Comparison of ENCODE assay signal across 35 mouse cellular contexts in genomic region chr2:80300806-80301205, GRCm38 (mm10). TPM values are rescaled to one million over a fixed set of nuclear protein-coding genes. Genes with fewer than 3 reads are reported as not detected.
DNase-seq lines count a peak whose midpoint lies in the region; ATAC-seq lines count a peak whose summit lies in the region.
"Had no signal": no experiment of that assay in that cellular context is flagged by ENCODE, and none has a peak within 500 bp of the region (broad histone marks: within the 10 kb centered on the region; RNA-seq: fewer than 3 reads in every experiment).

No protein-coding gene starts in this region.

- H3K36me3 ChIP-seq in liver, embryonic 16.5 days (ENCODE audit: control insufficient read depth, insufficient read depth): no peaks in the 10 kb centered on the region
- no peaks in the 10 kb centered on the region for H3K36me3 ChIP-seq in liver, embryonic 11.5 days (ENCODE audit: control insufficient read depth, insufficient read depth, low read length)
- H3K36me3 ChIP-seq in neural tube, embryonic 11.5 days (ENCODE audit: control insufficient read depth, insufficient read depth, low read length): no peaks in the 10 kb centered on the region
- no peaks in the 10 kb centered on the region for H3K36me3 ChIP-seq in neural tube, embryonic 15.5 days
- H3K36me3 ChIP-seq: embryonic facial prominence, embryonic 10.5 days; embryonic facial prominence, embryonic 15.5 days; heart, embryonic 10.5 days; heart, embryonic 15.5 days; hindbrain, embryonic 12.5 days; intestine, embryonic 15.5 days; limb, embryonic 12.5 days; neural tube, embryonic 12.5 days had no signal

- no peak overlapping the region for H3K27ac ChIP-seq in liver, embryonic 16.5 days (ENCODE audit: low read length)
- H3K27ac ChIP-seq in liver, embryonic 11.5 days (ENCODE audit: low read depth, low read length): no peak overlapping the region
- no peak overlapping the region for H3K27ac ChIP-seq in neural tube, embryonic 11.5 days (ENCODE audit: low read depth, low read length)
- H3K27ac ChIP-seq in neural tube, embryonic 15.5 days (replicated peaks): no peak overlapping the region
- H3K27ac ChIP-seq: embryonic facial prominence, embryonic 10.5 days; embryonic facial prominence, embryonic 15.5 days; forebrain, embryonic 13.5 days; heart, embryonic 10.5 days; heart, embryonic 15.5 days; hindbrain, embryonic 12.5 days; hindbrain, postnatal 0 days; intestine, embryonic 15.5 days; limb, embryonic 12.5 days; liver, embryonic 14.5 days; neural tube, embryonic 12.5 days had no signal

- ATAC-seq in liver, embryonic 16.5 days (ENCODE audit: low read depth): peak; percentile 60
- ATAC-seq in liver, embryonic 11.5 days (replicated peaks; ENCODE audit: low FRiP score): no peak
- ATAC-seq in neural tube, embryonic 11.5 days (ENCODE audit: insufficient read depth, low FRiP score, low TSS enrichment): no peak
- ATAC-seq in neural tube, embryonic 15.5 days (ENCODE audit: low FRiP score): no peak
- ATAC-seq in megakaryocyte, adult 5-6 weeks (ENCODE audit: poor library complexity, severe bottlenecking): peak; percentile 23; the same call in 1 of the 2 replicates
- ATAC-seq: CD4-positive, CD25-positive, alpha-beta regulatory T cell, adult 4 months; forebrain, embryonic 13.5 days; hindbrain, postnatal 0 days; intestine, embryonic 15.5 days; midbrain, embryonic 16.5 days had no signal

- DNase-seq in liver, embryonic 11.5 days (ENCODE audit: low spot score): no peak
- DNase-seq in neural tube, embryonic 11.5 days (ENCODE audit: low spot score): peak; percentile 12
- DNase-seq in cerebellum, adult 11 months: no peak
- no peak for DNase-seq in adipocyte (ENCODE audit: low spot score)
- DNase-seq: adrenal gland, postnatal 25 days; cerebellum, adult 18-20 months; cerebellum, postnatal 10 days; gastrocnemius, postnatal 14 days; kidney, adult 8-10 months; kidney, postnatal 14 days; layer of hippocampus, adult 9-11 months; thymus, postnatal 4 days had no signal

- no peak overlapping the region for H3K4me3 ChIP-seq in liver, embryonic 16.5 days (ENCODE audit: low read depth, low read length)
- H3K4me3 ChIP-seq in liver, embryonic 11.5 days (ENCODE audit: low read depth, low read length): no peak overlapping the region
- no peak overlapping the region for H3K4me3 ChIP-seq in neural tube, embryonic 11.5 days (ENCODE audit: low read depth, low read length)
- no peak overlapping the region for H3K4me3 ChIP-seq in neural tube, embryonic 15.5 days (replicated peaks)
- H3K4me3 ChIP-seq: embryonic facial prominence, embryonic 10.5 days; embryonic facial prominence, embryonic 15.5 days; forebrain, embryonic 13.5 days; heart, embryonic 10.5 days; heart, embryonic 15.5 days; hindbrain, embryonic 12.5 days; intestine, embryonic 15.5 days; limb, embryonic 12.5 days; neural tube, embryonic 12.5 days had no signal

- H3K4me1 ChIP-seq in liver, embryonic 16.5 days (ENCODE audit: control insufficient read depth, low read depth, low read length): no peaks in the 10 kb centered on the region
- no peaks in the 10 kb centered on the region for H3K4me1 ChIP-seq in liver, embryonic 11.5 days (replicated peaks; ENCODE audit: control insufficient read depth, insufficient read depth, low read length)
- no peaks in the 10 kb centered on the region for H3K4me1 ChIP-seq in neural tube, embryonic 11.5 days (ENCODE audit: control insufficient read depth, insufficient read depth, low read length)
- no peaks in the 10 kb centered on the region for H3K4me1 ChIP-seq in neural tube, embryonic 15.5 days
- H3K4me1 ChIP-seq: embryonic facial prominence, embryonic 10.5 days; embryonic facial prominence, embryonic 15.5 days; forebrain, embryonic 13.5 days; heart, embryonic 10.5 days; heart, embryonic 15.5 days; hindbrain, embryonic 12.5 days; intestine, embryonic 15.5 days; limb, embryonic 12.5 days; neural tube, embryonic 12.5 days had no signal

- H3K27me3 ChIP-seq in liver, embryonic 16.5 days (ENCODE audit: control insufficient read depth, insufficient read depth, low read depth, low read length): no peaks in the 10 kb centered on the region
- no peaks in the 10 kb centered on the region for H3K27me3 ChIP-seq in liver, embryonic 11.5 days (replicated peaks; ENCODE audit: control insufficient read depth, insufficient read depth, low read length)
- no peaks in the 10 kb centered on the region for H3K27me3 ChIP-seq in neural tube, embryonic 11.5 days (ENCODE audit: control insufficient read depth, insufficient read depth, low read length)
- no peaks in the 10 kb centered on the region for H3K27me3 ChIP-seq in neural tube, embryonic 15.5 days (replicated peaks)
- H3K27me3 ChIP-seq: embryonic facial prominence, embryonic 15.5 days; forebrain, embryonic 13.5 days; heart, embryonic 15.5 days; hindbrain, embryonic 12.5 days; intestine, embryonic 15.5 days; limb, embryonic 12.5 days; neural tube, embryonic 12.5 days had no signal

- no peak overlapping the region for H3K4me2 ChIP-seq in liver, embryonic 16.5 days (ENCODE audit: low read depth, low read length)
- no peak overlapping the region for H3K4me2 ChIP-seq in liver, embryonic 11.5 days
- H3K4me2 ChIP-seq in neural tube, embryonic 11.5 days (ENCODE audit: low read depth): no peak overlapping the region
- H3K4me2 ChIP-seq in neural tube, embryonic 15.5 days: no peak overlapping the region
- H3K4me2 ChIP-seq: embryonic facial prominence, embryonic 15.5 days; forebrain, embryonic 13.5 days; heart, embryonic 15.5 days; hindbrain, embryonic 12.5 days; intestine, embryonic 15.5 days; limb, embryonic 12.5 days; midbrain, embryonic 11.5 days; neural tube, embryonic 12.5 days had no signal

- no peaks in the 10 kb centered on the region for H3K9me3 ChIP-seq in liver, embryonic 16.5 days (replicated peaks; ENCODE audit: control insufficient read depth, low read length)
- H3K9me3 ChIP-seq in liver, embryonic 11.5 days (ENCODE audit: control insufficient read depth, low read length): no peaks in the 10 kb centered on the region
- H3K9me3 ChIP-seq in neural tube, embryonic 11.5 days (ENCODE audit: control insufficient read depth, low read length): no peaks in the 10 kb centered on the region
- no peaks in the 10 kb centered on the region for H3K9me3 ChIP-seq in neural tube, embryonic 15.5 days (replicated peaks)
- H3K9me3 ChIP-seq: embryonic facial prominence, embryonic 10.5 days; embryonic facial prominence, embryonic 15.5 days; forebrain, embryonic 13.5 days; heart, embryonic 10.5 days; heart, embryonic 15.5 days; hindbrain, embryonic 12.5 days; intestine, embryonic 15.5 days; limb, embryonic 12.5 days; neural tube, embryonic 12.5 days had no signal

- H3K9ac ChIP-seq in liver, embryonic 16.5 days (ENCODE audit: low read depth, low read length): no peak overlapping the region
- no peak overlapping the region for H3K9ac ChIP-seq in liver, embryonic 11.5 days (ENCODE audit: low read depth, low read length)
- H3K9ac ChIP-seq in neural tube, embryonic 11.5 days (ENCODE audit: low read length): no peak overlapping the region
- no peak overlapping the region for H3K9ac ChIP-seq in neural tube, embryonic 15.5 days (replicated peaks)
- H3K9ac ChIP-seq: embryonic facial prominence, embryonic 15.5 days; forebrain, embryonic 13.5 days; heart, embryonic 15.5 days; hindbrain, embryonic 12.5 days; intestine, embryonic 15.5 days; limb, embryonic 12.5 days; liver, embryonic 14.5 days; neural tube, embryonic 12.5 days had no signal

- 63% methylated on average over 4 of the region's 4 CpGs for WGBS in liver, embryonic 16.5 days (ENCODE audit: insufficient replicate concordance)
- WGBS in liver, embryonic 11.5 days: 81% methylated on average over 4 of the region's 4 CpGs
- 67% methylated on average over 4 of the region's 4 CpGs for WGBS in neural tube, embryonic 11.5 days
- WGBS in neural tube, embryonic 15.5 days: 87% methylated on average over 4 of the region's 4 CpGs

RNA-seq across cellular contexts. Expression of gene Prdx6b, which starts 8.5 kb away (rescaled TPM):
- 0.02 TPM in 1 of 2 replicates, not detected in the other for polyA plus RNA-seq in liver, embryonic 16.5 days (2015; fragmentation: Nextera tagmentation; extraction: Ambion mirVana)
- polyA plus RNA-seq in liver, embryonic 11.5 days (2014; fragmentation: Nextera tagmentation; extraction: Ambion mirVana): not detected in 2 replicates
- not detected in 2 replicates for polyA plus RNA-seq in neural tube, embryonic 11.5 days (2014; fragmentation: Nextera tagmentation; extraction: Ambion mirVana)
- not detected in 2 replicates for polyA plus RNA-seq in neural tube, embryonic 15.5 days (2015; fragmentation: Nextera tagmentation; extraction: Ambion mirVana)
- not detected in 2 replicates for total RNA-seq in megakaryocyte, adult 5-6 weeks (2015)
- not detected in 2 replicates for total RNA-seq in megakaryocyte, adult 5-6 weeks (2017)
- total RNA-seq: adrenal gland, adult 18-20 months; adrenal gland, postnatal 25 days; common myeloid progenitor, adult 5-6 weeks; gastrocnemius, postnatal 14 days; heart, postnatal 25 days; hindbrain, postnatal 0 days; left cerebral cortex, adult 18-20 months; left cerebral cortex, postnatal 25 days had no signal
- polyA plus RNA-seq: CD4-positive, CD25-positive, alpha-beta regulatory T cell, adult 4 months; embryonic facial prominence, embryonic 10.5 days; embryonic facial prominence, embryonic 15.5 days; forebrain, embryonic 13.5 days; heart, embryonic 10.5 days; heart, embryonic 15.5 days; hindbrain, embryonic 12.5 days; hindbrain, postnatal 0 days; intestine, embryonic 15.5 days; limb, embryonic 12.5 days; liver, embryonic 14.5 days; midbrain, embryonic 11.5 days; midbrain, embryonic 16.5 days; neural tube, embryonic 12.5 days; thymus, postnatal 0 days had no signal

RNA-seq across cellular contexts. Expression of gene Dnajc10, which starts 14.5 kb away (rescaled TPM):
- polyA plus RNA-seq in liver, embryonic 16.5 days (2015; fragmentation: Nextera tagmentation; extraction: Ambion mirVana): 16.7 and 17.8 TPM in 2 replicates
- polyA plus RNA-seq in liver, embryonic 11.5 days (2014; fragmentation: Nextera tagmentation; extraction: Ambion mirVana): 42.6 and 53.1 TPM in 2 replicates
- polyA plus RNA-seq in neural tube, embryonic 11.5 days (2014; fragmentation: Nextera tagmentation; extraction: Ambion mirVana): 96.0 and 96.6 TPM in 2 replicates
- 60.1 and 61.2 TPM in 2 replicates for polyA plus RNA-seq in neural tube, embryonic 15.5 days (2015; fragmentation: Nextera tagmentation; extraction: Ambion mirVana)
- 93.4 and 97.0 TPM in 2 replicates for total RNA-seq in megakaryocyte, adult 5-6 weeks (2015)
- total RNA-seq in megakaryocyte, adult 5-6 weeks (2017): 115 and 117 TPM in 2 replicates

Comparison
In these comparisons a context has a peak if more than half of its experiments do, and no peak if none do; other contexts are left out.
1. ATAC-seq: peak in liver, embryonic 16.5 days (single experiment) and megakaryocyte, adult 5-6 weeks (single experiment); none in liver, embryonic 11.5 days (single experiment), neural tube, embryonic 11.5 days (single experiment) and neural tube, embryonic 15.5 days (single experiment).